Mouse (Mus musculus): ENCODE measurements around the gene Uckl1. TPM values are rescaled to one million over a fixed set of nuclear protein-coding genes. Genes with fewer than 3 reads are reported as not detected.

Gene Uckl1
- total RNA-seq (2021) (10 to 100 TPM; 64.9 to 73.6 TPM), polyA plus RNA-seq (2012; rRNA removed) (165 and 170 TPM in 2 replicates)
- long read RNA-seq, partial matches to known transcripts = 2 of 43 reads
- long read RNA-seq, other reads (novel, unspliced or antisense) = 41 of 43 reads

DNA sequence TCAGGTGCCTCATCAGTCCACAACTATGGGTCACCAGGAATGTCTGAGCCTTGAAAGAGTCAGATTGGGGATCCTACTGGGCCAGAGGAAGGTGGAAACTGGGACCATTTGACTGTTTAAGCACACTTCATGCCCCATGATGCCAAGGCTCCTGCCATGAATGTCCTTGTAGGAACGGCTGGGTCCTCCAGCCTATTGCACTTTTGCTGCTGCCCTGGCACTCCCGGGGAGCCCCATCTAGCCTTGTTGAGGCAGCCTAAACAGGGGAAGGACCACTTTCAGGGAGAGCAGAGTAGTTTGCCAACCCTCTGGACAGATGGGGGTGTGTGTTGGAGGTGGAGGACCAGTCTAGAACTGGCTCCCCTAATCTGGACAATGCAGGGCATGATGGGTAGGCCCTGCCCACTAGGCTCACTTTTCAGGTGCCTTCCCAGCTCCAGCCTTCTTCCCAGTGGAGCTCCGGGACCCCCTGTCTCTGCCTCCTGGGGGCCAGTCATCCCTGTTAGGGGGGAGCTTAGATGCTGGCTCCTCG is at the start of gene Uckl1:
Uckl1 (minus strand) TSS at position 482 of the 532 bp plus-strand sequence.
- no peak for DNase-seq

DNA sequence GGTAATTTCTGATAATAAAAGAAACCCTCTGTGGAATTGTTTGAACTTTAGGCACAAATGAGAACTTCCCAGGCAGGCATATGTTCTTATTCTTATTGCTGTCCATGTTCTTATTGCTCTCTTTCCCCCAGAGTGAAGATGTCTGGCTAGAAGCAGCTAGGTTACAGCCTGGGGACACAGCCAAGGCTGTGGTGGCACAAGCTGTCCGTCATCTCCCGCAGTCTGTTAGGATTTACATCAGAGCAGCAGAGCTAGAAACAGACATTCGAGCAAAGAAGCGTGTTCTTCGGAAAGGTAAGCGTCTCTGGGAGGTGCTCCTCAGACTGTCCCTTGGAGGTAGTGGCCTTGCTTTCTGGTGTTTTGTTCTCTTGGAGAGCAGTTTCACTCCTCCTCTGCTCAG is 47.9 kb upstream of the Uckl1 start:
- no peak for DNase-seq

DNA sequence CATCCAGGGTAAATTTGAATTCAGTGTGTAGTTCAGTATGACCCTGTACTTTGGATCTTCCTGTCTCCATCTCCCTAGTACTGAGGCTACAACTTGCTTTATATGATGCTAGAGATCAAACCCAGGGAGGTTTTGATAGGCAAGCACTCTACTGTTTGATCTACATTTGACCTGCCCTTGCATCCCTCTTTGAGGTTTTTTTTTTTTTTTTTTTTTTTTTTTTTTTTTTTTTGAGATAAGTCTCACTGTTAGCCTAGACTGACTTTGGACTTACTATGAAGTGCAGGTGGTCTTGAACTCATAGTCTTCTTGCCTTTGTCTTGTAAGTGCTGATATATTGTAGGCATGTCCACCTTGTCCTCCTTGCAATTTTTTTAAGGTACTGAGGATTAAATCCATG is 43.8 kb upstream of the Uckl1 start:
- no peak for DNase-seq

DNA sequence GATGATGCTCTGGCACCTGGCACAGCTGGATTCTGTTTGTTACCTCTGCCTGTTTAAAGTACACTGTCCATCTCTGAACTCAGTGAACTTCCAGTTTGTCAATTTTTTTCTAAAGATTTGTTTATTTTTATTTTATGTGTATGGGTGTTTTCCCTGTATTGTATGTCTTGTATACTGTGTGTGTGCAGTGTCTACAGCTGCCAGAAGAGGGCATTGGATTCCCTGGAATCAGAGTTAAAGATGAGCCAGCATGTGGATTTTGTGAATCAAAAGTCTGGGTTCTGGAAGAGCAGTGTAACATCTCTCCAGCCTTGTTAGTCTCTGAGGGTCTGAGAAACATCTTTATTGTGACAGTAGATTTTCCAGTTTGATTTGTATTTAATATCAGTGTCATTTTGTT is 38.7 kb upstream of the Uckl1 start:
- no peak for DNase-seq

DNA sequence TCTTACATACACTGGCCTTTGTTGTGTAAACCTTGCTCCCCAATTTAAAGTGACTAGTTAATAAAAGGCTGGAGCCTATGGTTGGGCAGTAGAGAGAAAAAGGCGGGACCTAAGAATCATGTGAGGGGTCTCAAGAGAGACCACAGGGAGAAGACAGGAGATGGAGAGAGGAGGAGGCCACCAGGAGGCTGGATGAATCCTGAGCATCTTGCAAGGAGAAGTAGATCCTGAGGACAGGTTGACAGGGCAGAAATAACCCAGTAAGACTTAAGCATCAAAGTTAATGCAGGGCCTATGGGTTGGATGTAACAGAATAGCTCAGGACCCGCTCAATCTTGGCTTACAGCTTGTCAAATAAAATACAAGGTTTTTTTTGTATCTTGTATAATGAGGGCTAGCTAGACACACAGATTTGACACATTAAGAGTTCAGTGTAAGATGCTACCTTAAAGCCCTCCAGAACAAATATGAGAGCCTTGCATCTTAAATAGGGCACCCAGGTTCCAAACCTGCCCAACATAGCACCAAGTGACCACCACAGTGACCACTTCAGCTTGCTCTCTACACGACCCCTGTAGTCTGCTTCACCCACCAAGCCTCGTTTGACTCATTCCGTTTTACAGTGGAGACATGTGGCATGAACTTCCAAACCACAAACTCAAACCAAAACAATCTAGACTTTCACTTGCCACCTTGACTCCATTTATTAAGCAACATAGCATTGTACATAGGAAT is 34.2 kb upstream of the Uckl1 start:
- no peak for DNase-seq

DNA sequence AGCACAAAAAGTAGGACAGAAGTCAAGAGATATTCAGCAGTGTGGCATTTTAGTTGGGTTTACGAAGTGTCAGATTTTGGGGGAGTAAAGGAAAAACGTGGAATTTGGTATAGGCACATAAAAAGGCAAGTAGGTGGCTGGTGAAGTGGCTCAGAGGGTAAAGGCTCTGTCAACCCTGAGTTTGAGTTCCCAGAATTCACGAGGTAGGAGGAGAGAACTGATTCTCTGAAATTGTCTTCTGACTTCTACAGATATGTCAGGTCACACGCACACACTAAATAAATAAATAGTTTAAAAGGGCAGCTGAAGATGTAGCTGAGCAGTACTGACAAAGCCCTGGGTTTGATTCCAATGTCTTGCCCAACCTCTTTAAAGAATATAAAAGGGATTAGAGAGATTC is 17.7 kb upstream of the Uckl1 start:
- no peak for DNase-seq

DNA sequence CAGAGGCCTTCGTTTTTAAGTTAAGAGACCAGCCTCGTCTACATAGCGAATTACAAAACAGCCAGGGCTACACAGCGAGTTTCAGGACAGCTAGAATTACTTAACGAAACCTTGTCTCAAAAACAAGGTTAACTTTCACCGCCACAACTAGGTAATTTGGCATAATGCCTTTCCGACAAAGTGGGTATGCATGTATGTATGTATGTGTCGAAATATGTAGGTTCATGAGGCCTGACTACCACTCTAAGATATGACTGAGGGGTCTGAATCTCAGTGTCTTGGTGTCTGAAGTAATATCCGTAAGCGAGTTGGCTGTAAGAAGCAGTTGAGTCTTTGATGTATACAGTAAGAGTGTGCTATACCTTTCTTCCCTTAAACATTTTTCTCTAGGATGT is 17.1 kb upstream of the Uckl1 start:
- DNase-seq = no peak

DNA sequence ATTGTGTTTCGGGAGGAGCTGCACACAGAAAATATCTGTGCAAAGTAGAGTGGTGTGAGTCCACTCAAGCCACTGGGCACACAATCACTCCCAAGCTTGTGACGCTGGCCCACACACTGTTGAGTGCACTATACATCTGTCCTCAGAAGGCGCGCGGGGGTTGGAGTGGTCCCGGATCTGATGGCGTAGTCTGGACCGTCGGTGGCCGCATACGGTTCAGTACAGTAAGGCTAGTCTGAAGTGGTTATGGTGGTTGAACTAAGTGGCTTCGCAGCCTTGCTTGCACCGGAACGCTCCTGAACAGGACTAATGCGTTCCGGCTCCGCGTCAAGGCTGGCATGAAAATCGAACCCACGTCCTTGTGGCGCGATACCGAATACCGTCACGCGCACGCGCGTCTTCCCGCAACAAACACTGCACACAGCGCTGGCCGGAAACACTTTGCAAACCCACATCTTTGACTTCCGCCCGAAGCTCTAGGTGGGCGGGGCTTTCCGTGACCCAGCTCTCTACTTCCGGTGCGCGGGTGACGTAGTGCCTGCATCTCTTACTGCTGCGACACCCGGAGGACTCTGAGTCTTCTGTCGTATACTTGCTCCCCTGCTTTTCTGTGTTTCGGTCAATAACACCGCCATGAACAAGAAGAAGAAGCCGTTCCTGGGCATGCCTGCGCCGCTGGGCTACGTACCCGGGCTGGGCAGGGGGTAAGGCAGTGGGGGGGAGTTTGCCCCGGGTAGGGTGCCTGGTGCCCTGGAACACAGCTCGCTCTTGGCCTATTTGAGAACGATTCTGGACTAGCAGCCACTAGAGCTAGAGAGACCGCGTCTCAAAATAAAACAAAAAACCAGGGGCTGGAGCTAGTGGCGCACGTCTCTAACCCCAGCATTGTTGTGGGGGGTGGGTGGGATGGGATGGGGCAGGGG is 16.4 kb upstream of the Uckl1 start:
- DNase-seq = peak; percentile 96

DNA sequence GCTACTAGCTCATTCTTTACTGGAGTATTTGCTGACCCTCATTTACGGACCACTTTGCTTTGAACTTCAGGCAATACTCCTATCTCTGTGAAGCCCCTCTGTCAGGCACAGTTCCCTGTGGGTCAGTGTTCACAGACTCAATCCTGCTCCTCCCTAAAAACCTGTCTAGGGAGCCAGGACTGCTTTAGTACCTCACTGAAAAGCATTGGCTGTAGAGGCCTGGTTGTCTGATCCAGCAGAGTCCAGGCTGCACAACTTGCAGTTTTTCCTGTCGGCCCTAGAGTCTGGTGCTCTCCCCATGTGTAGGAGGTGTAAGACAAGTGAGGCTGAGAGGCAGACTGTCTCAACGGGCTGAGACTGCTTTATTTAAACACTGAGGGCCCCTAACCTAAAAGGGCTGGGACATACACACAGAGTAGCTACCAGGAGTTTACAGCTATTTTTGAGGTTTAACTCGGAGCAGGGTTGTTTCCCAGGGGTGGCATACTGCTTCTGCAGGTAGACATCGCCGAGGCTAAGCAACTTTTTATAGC is 15.6 kb upstream of the Uckl1 start:
- DNase-seq = no peak

DNA sequence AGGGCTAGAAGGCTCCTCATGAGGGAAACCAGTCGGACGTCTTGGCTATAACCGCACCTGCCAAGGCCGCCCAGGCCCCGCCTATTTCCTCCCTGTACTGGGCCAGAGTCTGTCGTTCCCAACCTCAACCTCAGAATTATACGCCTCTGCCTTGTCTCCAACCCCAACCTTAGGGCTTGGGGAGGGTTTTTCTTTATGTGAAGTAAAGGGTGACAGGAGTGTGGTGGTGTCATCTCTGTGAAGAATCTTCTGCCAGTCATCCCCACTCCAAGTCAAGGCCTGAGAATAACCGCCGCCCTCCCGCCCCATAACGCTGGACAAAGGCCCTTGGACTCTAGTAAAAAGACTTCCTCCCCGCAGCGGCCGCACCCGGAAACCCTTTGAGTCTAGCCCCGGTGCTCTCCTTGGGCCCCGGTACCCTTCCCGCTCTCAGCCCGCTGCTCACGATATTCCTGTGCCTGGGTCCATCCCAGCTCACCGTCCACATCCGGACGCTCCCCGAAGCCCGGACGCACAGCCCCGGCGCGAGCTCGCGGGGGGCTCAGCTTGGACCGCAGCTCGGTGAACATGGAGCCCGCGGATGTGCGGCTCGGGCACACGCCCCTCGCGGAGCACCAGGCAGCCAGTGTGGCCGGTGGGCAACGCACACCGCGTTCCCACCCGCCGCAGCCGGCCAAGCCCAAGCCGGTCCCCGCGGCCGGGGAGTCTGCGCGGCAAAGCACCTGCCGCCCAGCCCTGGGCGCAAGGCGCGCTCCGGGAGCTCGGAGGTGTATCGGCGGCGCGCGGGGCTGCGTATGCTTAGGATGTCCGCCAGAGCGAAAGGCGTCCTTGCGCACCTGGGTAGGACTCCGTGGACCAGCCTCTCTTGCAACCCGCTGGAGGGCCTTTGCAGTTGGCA is 14.0 kb upstream of the Uckl1 start, which contains the start of gene Samd10:
Samd10 (minus strand) TSS at position 759 of the 898 bp plus-strand sequence.
- DNase-seq = peak; percentile 76

DNA sequence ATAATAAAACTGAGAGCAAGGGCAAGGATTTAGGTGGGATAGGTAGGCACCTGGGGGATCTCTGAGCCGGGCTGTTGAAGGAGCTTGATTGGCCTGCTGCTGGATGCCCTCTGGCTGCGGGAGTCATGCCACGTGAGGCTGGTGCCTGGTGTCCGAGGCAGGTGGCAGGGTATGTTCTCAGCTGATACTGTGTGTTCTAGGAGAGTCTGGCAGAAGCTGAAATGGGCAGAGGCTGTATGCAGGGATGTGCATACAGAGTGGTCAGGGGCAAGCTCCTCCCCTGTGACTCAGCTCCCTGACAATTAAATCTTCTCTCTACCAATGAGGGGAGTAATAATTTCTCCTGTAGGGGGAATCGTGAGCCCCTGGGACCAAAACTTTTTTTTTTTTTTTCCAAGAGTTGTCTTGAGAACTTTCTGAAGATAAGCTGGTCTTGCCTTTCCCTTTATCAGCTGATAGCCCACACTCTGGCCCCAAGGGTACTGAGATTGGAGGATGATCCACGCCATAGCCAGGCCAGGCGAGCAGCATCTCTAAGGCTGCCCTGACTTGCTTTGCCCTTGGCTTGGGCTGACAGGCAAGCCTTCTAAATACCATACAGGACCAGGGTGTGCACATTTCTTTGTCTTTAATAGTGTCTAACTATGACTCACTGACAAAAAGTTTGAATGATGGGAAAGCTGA is 12.8 kb upstream of the Uckl1 start:
- DNase-seq = peak; percentile 65

DNA sequence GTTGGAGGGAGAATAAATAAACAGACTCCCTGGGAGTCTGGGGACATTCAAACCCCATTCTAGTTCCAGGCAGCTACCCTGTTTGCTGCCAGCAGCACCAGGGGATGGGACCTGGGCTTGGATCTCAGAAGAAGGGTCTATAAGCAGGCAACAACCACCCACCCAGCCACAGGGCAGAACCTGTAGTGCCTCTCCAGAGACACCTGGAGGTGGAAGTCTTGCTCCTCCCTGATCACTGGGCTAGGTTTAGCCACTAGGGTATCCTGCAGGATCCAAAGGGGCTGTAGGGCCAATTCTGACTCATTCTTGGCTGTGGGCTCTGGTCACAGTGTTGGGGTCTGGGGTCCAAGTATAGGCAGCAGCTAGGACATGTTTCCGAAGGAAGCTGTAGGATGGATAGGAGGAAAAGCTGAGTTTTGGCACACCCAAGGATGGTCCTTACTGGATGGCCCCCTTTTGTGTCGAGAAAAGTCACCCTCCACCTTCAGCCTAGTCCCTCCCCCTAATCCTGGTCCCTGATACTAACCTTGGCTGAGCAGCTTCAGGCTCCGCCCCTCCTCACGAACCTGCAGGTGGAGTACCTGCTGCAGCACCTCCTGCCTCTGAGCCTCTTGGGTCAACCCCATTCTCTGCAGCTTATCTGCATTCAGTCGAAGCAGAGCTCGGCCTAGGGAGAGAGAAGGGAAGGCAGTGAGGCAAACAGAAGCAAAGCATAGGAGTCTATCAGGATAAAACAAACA is 11.7 kb upstream of the Uckl1 start:
- DNase-seq = no peak

DNA sequence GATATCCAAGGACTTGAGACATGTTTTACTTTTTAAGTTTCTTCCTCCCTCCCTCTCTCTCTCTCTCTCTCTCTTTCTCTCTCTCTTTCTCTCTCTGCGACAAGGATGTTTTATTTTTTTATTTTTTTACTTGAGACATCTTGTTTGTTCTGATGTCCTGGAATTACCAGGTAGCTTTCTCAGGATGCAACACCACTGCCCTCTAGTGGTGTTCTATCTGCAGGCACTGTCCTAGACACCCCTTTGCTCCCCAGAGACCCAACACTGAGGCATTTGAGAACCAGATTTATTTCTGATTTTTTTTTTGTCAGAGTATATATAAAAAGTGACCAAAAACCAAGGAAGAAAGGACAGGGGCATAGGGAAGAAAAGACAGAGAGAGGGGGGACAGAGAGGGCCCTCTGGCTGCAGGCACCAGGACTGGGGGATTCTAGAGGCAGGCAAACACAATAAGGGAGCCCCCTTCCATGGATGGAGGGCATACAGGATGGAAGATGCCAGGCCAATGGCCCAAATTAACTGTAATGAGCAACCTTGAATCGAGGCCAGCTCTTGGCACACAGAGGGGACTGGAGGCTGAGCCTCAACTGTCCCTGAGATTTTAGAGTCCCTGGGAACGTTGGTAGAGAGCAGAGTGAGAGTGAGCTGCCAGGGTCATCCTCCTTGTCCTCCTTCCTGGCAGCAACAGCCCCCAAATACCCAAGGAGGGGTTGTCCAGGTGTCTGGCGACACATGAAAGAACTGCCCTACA is 10.4 kb upstream of the Uckl1 start:
- DNase-seq = peak; percentile 87

DNA sequence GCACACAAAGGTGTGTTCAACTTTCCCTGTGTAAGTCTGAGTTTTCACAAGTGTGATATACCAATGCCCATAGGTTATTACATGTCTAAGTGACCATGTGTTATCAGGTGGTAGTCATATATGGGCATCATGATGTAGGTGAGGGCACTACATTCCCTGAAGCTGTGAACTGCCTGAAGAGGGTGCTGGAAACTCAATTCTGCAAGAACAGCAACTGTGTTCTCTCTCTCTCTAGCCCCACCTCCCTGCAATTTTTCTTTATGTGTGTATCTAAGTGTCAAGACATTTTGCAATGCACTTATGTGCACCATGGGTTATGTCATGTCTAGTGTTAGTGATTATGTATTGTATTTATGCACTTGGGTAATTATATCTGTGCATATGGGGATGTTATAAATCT is 9.2 kb upstream of the Uckl1 start:
- DNase-seq = no peak

DNA sequence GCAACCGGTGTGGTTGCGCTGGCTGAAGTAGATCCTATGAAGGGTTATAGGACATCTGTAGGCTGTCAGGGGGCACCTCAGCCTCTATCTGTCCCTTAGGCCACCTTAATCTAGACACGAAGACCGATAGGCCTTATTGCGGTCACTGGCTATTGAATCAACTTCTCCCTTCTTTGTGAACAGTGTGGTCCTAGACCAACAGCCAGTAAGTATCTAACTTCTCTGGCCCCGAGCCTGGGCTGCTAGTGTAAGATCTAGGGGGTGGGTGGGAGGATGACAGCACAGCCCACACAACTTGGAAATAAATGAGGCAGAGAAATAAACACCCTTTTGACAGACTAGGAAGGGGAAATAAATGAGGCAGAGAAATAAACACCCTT is 8.3 kb upstream of the Uckl1 start:
- no peak for DNase-seq

DNA sequence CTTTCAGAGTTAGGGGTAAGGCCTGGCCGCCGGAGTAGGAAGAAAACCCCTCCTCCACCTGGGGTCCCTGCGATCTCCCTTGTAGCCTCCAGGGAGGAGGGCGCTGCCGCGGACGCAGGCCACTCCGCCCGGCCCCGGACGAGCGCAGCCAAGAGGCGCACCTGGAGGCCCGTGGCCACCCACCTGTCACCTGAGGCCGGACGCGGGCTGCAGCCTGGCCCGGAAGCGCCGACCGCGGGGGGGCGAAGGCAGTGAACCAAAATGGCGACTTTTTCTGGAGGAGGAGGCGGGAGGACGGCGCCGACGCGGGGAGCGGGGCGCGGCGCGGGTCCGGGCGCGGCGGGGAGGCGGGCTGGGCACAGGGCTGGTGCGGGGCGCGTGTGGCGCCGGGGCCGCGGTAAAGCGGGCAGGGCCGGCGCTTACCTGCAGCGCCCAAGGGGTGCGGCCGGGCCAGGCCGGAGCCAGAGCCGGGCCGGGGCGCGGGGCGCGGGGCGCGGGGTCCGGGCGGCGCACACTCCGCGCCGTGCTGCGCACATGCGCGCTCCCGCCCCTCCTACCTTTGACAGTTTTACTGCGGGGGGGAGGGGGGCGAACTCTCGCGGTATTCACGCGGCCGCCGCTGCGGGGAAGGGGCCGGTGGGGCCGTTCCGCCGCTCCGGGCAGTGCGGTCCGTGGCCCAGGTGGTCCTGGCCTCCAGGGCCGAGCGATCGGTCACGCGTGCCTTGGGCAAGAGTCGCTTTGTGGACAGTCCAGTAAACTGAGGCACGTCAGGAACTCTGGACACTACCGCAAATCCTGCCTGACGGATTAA is 7.7 kb upstream of the Uckl1 start, which contains the start of gene Zfp512b:
Zfp512b (minus strand) TSS at position 573 of the 811 bp plus-strand sequence.
- peak; percentile 81 for DNase-seq

DNA sequence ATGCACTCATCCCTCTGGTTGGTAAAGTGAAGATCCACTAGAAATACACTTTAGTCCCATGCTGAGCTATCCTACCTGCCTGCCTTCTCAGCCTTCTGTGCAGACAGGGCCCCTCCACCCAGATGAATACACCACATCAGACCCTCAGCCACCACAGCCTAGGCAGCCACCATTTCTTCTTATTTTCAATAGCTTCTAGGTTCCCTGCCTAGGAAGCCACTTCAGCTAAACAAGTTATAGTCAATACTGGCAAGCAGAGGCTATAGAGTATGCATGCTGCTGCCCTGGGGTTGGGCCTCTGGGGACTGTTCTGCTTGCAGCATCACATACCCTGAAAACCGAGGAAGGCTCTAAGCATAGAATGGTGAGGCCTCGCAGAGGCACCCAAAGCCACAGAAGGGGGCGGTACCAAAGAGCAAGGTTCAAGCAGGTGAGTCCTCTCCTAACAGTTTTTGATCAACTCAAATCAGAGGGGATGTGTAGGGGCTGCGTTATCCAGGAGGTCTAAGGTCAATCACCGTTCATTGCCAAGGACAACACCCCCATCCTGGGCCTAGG is 6.9 kb upstream of the Uckl1 start, which contains the start of gene Prpf6:
Prpf6 (plus strand) TSS at position 341 of the 558 bp plus-strand sequence.
- peak; percentile 26 for DNase-seq

DNA sequence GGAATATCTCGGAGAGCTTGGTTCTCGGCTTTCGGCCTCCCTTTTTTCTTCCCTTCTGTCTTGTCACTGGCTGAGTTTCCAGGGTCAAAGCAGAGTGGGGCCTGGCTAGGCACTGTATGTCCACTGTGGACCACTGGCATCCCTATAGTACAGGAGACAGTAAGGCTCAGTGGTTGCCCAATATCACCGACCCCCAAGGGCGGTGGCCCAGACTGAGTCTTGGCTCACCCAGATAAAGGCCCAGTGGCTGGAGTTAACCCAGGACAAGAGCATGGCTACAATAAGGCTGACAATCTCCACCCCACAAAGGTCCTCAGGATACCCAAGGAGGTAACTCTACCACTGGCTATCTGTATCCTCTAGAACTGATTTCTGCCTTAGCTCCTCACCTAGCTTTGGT is 5.8 kb upstream of the Uckl1 start:
- no peak for DNase-seq
